8 mouse cellular contexts compared by ENCODE assay signal in the genomic region with DNA sequence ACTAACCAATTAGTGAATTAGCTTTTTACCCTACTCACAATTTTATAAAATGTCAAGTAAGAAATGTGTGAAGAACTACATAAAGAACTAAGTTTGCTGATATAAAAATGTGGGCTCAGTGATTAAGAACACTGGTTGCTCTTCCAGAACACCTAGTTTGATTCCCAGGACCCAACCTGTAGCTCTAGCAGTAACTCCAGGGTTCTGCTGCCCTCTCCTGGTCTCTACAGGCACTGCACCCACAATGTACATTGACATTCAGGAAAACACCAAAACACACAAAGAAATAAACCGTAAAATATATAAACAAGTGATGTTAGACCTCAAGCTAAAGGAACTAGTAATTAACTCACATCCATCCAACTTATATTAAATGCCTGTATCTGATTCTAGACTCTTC. TPM values are rescaled to one million over a fixed set of nuclear protein-coding genes. Genes with fewer than 3 reads are reported as not detected.
DNase-seq lines count a peak whose midpoint lies in the region; ATAC-seq and TF ChIP-seq lines count a peak whose summit lies in the region.

No protein-coding gene starts in this region.

- no peak overlapping the region for H3K4me3 ChIP-seq in embryonic fibroblast, embryonic 13.5 days (ENCODE audit: insufficient read depth, low read length)
- no peak overlapping the region for H3K4me3 ChIP-seq in kidney, postnatal 0 days (replicated peaks; ENCODE audit: low read depth, low read length)
- H3K4me3 ChIP-seq in liver, embryonic 14.5 days (ENCODE audit: insufficient read depth in 1 of 2, low read depth in 2 of 2, low read length in 2 of 2), result no peak overlapping the region

- no peak for TF ChIP-seq POLR2A in brain, embryonic 14.5 days (IDR thresholded peaks at IDR 0.05; ENCODE audit: borderline replicate concordance, extremely low read depth, insufficient read depth, insufficient read length, poor library complexity, severe bottlenecking)
- TF ChIP-seq POLR2A in embryonic fibroblast, embryonic 13.5 days (IDR thresholded peaks at IDR 0.05; ENCODE audit: low read depth, low read length), result no peak

- DNase-seq in heart, adult 18-20 months, result peak; percentile 22 to 68
- no peak for DNase-seq in heart, postnatal 25 days (ENCODE audit: low spot score)
- DNase-seq in CD8-positive naive resting alpha-beta T cell, adult 2 months (ENCODE audit: low read depth in 2 of 2, low spot score in 2 of 2), result peak; percentile 39 to 64
- peak; percentile 64 for DNase-seq in brain, embryonic 14.5 days (ENCODE audit: low read depth)
- peak; percentile 59 for DNase-seq in kidney, postnatal 0 days (ENCODE audit: low spot score)
- DNase-seq in liver, embryonic 14.5 days (ENCODE audit: low read depth in 3 of 3, low spot score in 3 of 3), result peak in 2 of 3 experiments; percentile 11 to 17
- DNase-seq in right cerebral cortex, postnatal 10 days (ENCODE audit: low spot score in 2 of 2), result peak; percentile 60 to 71

- 81% methylated on average over 1 of the region's 1 CpGs for WGBS in kidney, postnatal 0 days
- 35% methylated on average over 1 of the region's 1 CpGs for WGBS in liver, embryonic 14.5 days (ENCODE audit: insufficient replicate concordance)

- no peak for ATAC-seq in kidney, postnatal 0 days (replicated peaks; ENCODE audit: low FRiP score, low read depth)
- peak; percentile 35; the same call in 1 of the 2 replicates for ATAC-seq in liver, embryonic 14.5 days (ENCODE audit: insufficient read depth)

- peak; percentile 74; the same call in 1 of the 2 replicates for TF ChIP-seq CTCF in brain, embryonic 14.5 days (IDR thresholded peaks at IDR 0.05; ENCODE audit: borderline replicate concordance, extremely low read depth, insufficient read depth, insufficient read length)
- peak; percentile 42; the same call in 1 of the 2 replicates for TF ChIP-seq CTCF in embryonic fibroblast, embryonic 13.5 days (IDR thresholded peaks at IDR 0.05; ENCODE audit: borderline replicate concordance, insufficient read depth, low read length)
- TF ChIP-seq CTCF in kidney, postnatal 0 days (IDR thresholded peaks at IDR 0.05; ENCODE audit: low read depth), result peak; percentile 89
- TF ChIP-seq CTCF in liver, embryonic 14.5 days (IDR thresholded peaks at IDR 0.05; ENCODE audit: low read depth), result peak; percentile 84

- no peak overlapping the region for H3K27ac ChIP-seq in embryonic fibroblast, embryonic 13.5 days (ENCODE audit: insufficient read depth, low read length)
- no peak overlapping the region for H3K27ac ChIP-seq in kidney, postnatal 0 days
- no peak overlapping the region for H3K27ac ChIP-seq in liver, embryonic 14.5 days

- H3K36me3 ChIP-seq in kidney, postnatal 0 days (ENCODE audit: insufficient read depth, low read length), result peaks cover 38% of the 10 kb centered on the region
- peaks cover 24% of the 10 kb centered on the region for H3K36me3 ChIP-seq in liver, embryonic 14.5 days (replicated peaks; ENCODE audit: control insufficient read depth, insufficient read depth, low read depth)

- H3K4me2 ChIP-seq in kidney, postnatal 0 days (ENCODE audit: low read length), result no peak overlapping the region
- no peak overlapping the region for H3K4me2 ChIP-seq in liver, embryonic 14.5 days (ENCODE audit: low read depth)

- no peaks in the 10 kb centered on the region for H3K4me1 ChIP-seq in embryonic fibroblast, embryonic 13.5 days (ENCODE audit: control insufficient read depth, insufficient read depth, low read length)
- H3K4me1 ChIP-seq in kidney, postnatal 0 days (replicated peaks; ENCODE audit: insufficient read depth, low read length), result no peaks in the 10 kb centered on the region
- H3K4me1 ChIP-seq in liver, embryonic 14.5 days (replicated peaks; ENCODE audit: control insufficient read depth in 2 of 2, insufficient read depth in 2 of 2, low read length in 1 of 2), result no peaks in the 10 kb centered on the region

- TF ChIP-seq EP300 in liver, embryonic 14.5 days (IDR thresholded peaks at IDR 0.05; ENCODE audit: low read depth), result no peak

- intact Hi-C loops in heart, postnatal 25 days (cut with DNase I), result no loop called here

- no peaks in the 10 kb centered on the region for H3K27me3 ChIP-seq in kidney, postnatal 0 days (ENCODE audit: insufficient read depth, low read length)
- no peaks in the 10 kb centered on the region for H3K27me3 ChIP-seq in liver, embryonic 14.5 days (ENCODE audit: control insufficient read depth, insufficient read depth, low read length)

- H3K9ac ChIP-seq in kidney, postnatal 0 days (ENCODE audit: low read depth, low read length), result no peak overlapping the region
- H3K9ac ChIP-seq in liver, embryonic 14.5 days (replicated peaks), result no peak overlapping the region

- no peaks in the 10 kb centered on the region for H3K9me3 ChIP-seq in kidney, postnatal 0 days (replicated peaks; ENCODE audit: low read length)
- H3K9me3 ChIP-seq in liver, embryonic 14.5 days (ENCODE audit: control insufficient read depth, low read length), result no peaks in the 10 kb centered on the region

RNA-seq across cellular contexts. Expression of a gene that starts 7.3 kb away (rescaled TPM):
- under 1 TPM in 1 of 2 experiments, not detected in 1; 0.35 TPM for total RNA-seq in heart, adult 18-20 months (2021)
- total RNA-seq in heart, postnatal 25 days (2021), result under 1 TPM; 0.17 to 0.29 TPM
- 0.45 and 0.52 TPM in 2 replicates for polyA plus RNA-seq in brain, embryonic 14.5 days (2012; rRNA removed)
- not detected in 2 replicates for polyA plus RNA-seq in embryonic fibroblast, embryonic 13.5 days (2011; ENCODE audit: insufficient read length, low read depth, missing spikeins)
- 0.85 and 2.2 TPM in 2 replicates for polyA plus RNA-seq in kidney, postnatal 0 days (2015; fragmentation: Nextera tagmentation; extraction: Ambion mirVana)
- polyA plus RNA-seq in liver, embryonic 14.5 days (2012; rRNA removed), result 0.04 and 0.08 TPM in 2 replicates
- polyA plus RNA-seq in liver, embryonic 14.5 days (2014; fragmentation: Nextera tagmentation; extraction: Ambion mirVana), result 0.19 TPM in 2 replicates

RNA-seq across cellular contexts. Expression of a gene that starts 7.9 kb away (rescaled TPM):
- total RNA-seq in heart, adult 18-20 months (2021), result 10 to 100 TPM; 24.3 to 26.9 TPM
- 10 to 100 TPM; 24.6 to 26.7 TPM for total RNA-seq in heart, postnatal 25 days (2021)
- polyA plus RNA-seq in brain, embryonic 14.5 days (2012; rRNA removed), result 18.6 and 19.9 TPM in 2 replicates
- 16.0 and 21.6 TPM in 2 replicates for polyA plus RNA-seq in embryonic fibroblast, embryonic 13.5 days (2011; ENCODE audit: insufficient read length, low read depth, missing spikeins)
- 35.7 and 36.8 TPM in 2 replicates for polyA plus RNA-seq in kidney, postnatal 0 days (2015; fragmentation: Nextera tagmentation; extraction: Ambion mirVana)
- polyA plus RNA-seq in liver, embryonic 14.5 days (2012; rRNA removed), result 9.5 and 10.0 TPM in 2 replicates
- 17.5 and 19.6 TPM in 2 replicates for polyA plus RNA-seq in liver, embryonic 14.5 days (2014; fragmentation: Nextera tagmentation; extraction: Ambion mirVana)
